Mouse (Mus musculus) heart, postnatal 0 days (tissue): ENCODE results near the gene Frmpd2. TPM values are rescaled to one million over a fixed set of nuclear protein-coding genes. Genes with fewer than 3 reads are reported as not detected.

ENCODE experiments used
- ATAC-seq: fragments of 200-750 bp; cut with Nextera tagmentation; 2 replicates; pipeline ENCODE4 v1.8.0; 2017; ENCODE audit warnings: low read depth, moderate number of reproducible peaks, moderate library complexity; ENCODE audit not compliant: insufficient read depth
- DNase-seq: peaks from one replicate; pipeline ENCODE4 v3.0.0-alpha.2; 2016; ENCODE audit warnings: low spot score
- H3K27ac ChIP-seq: fragments of 300-500 bp; sonication (generic); 2 replicates; pipeline ENCODE4 v1.5.1; 2014; ENCODE audit warnings: low read depth, mild to moderate bottlenecking
- H3K27me3 ChIP-seq: fragments of 300-500 bp; sonication (generic); 2 replicates; pipeline ENCODE4 v1.6.1; 2014; ENCODE audit warnings: low read length, mixed read lengths; ENCODE audit not compliant: control insufficient read depth, insufficient read depth
- H3K36me3 ChIP-seq: fragments of 300-500 bp; sonication (generic); replicated peaks from 2 replicates; pipeline ENCODE4 v1.6.1; 2014; ENCODE audit warnings: low read length, mixed read lengths; ENCODE audit not compliant: control insufficient read depth, insufficient read depth
- H3K4me1 ChIP-seq: fragments of 300-500 bp; sonication (generic); 2 replicates; pipeline ENCODE4 v1.6.1; 2014; ENCODE audit warnings: antibody characterized with exemption; ENCODE audit not compliant: control insufficient read depth, insufficient read depth
- H3K4me2 ChIP-seq: fragments of 300-500 bp; sonication (generic); 2 replicates; pipeline ENCODE4 v1.6.1; 2014; ENCODE audit warnings: low read depth, mild to moderate bottlenecking, low read length, moderate library complexity
- H3K4me3 ChIP-seq: fragments of 300-500 bp; sonication (generic); 2 replicates; pipeline ENCODE4 v1.5.1; 2014; ENCODE audit warnings: low read depth, low read length
- H3K9ac ChIP-seq: fragments of 300-500 bp; sonication (generic); replicated peaks from 2 replicates; pipeline ENCODE4 v1.6.1; 2014; ENCODE audit warnings: low read depth, low read length, mixed read lengths
- H3K9me3 ChIP-seq: fragments of 300-500 bp; sonication (generic); replicated peaks from 2 replicates; pipeline ENCODE4 v1.6.1; 2016; ENCODE audit warnings: low read length; ENCODE audit not compliant: control insufficient read depth
- CTCF ChIP-seq: IDR thresholded peaks from 2 replicates; pipeline ENCODE4 v1.5.1; 2016; ENCODE audit warnings: antibody characterized with exemption, control low read depth, low read depth
- EP300 ChIP-seq: IDR thresholded peaks from 2 replicates; pipeline ENCODE4 v1.6.1; 2016; ENCODE audit warnings: antibody characterized with exemption, low read depth
- WGBS: fragments of 180-500 bp; shearing (Covaris S2); extraction: QIAGEN DNeasy Blood & Tissue Kit; methylation state at CpG from one replicate; pipeline ENCODE4 v1.1.7; 2014; 5-methylcytosine and 5-hydroxymethylcytosine counted together
- polyA plus RNA-seq: library from polyadenylated mRNA; unstranded; fragments of >200 nt; fragmentation: Nextera tagmentation; extraction: Ambion mirVana; gene quantifications from 2 replicates; pipeline ENCODE4 v1.2.1, GENCODE M21; 2015
- total RNA-seq: library from RNA; depleted of rRNA; stranded (reverse); fragments of >200 nt; gene quantifications from 2 replicates; pipeline ENCODE4 v1.2.3, GENCODE M21; 2014; ENCODE audit warnings: low replicate concordance

The Frmpd2 gene
- total and polyA plus RNA-seq, 2 experiments from 2014 or later: 0.03 TPM; not detected in 1

DNA sequence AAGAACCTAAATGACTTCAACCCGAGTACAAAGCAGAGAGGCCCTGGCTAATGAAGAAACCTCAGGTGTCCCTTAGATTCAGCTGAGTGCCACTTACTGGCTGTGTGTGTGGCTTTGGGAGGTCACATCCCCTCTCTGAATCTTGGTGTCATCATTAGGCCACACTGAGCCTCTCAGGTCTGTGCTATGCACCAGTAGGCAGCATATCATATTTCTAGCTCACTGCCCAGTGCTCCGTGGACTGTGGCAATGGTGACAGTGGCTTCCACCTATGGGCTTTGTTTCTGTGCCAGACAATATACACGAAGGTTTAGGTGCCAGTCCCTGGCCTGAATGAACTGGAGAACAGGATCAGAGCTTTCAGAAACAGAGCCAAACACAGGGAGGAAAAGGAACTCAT is 56.4 kb downstream of the Frmpd2 start:
- Histone ChIP-seq H3K27ac (no peak overlapping the region), H3K4me1 (no peaks in the 10 kb centered on the region), H3K4me3 (no peak overlapping the region), H3K4me2 (no peak overlapping the region), H3K27me3 (no peaks in the 10 kb centered on the region), H3K9me3 (no peaks in the 10 kb centered on the region), H3K36me3 (no peaks in the 10 kb centered on the region), H3K9ac (no peak overlapping the region)
- no peak for DNase-seq
- 53% methylated on average over 3 of the region's 3 CpGs for WGBS
- TF ChIP-seq EP300 (no peak), CTCF (no peak)
- ATAC-seq: no peak

DNA sequence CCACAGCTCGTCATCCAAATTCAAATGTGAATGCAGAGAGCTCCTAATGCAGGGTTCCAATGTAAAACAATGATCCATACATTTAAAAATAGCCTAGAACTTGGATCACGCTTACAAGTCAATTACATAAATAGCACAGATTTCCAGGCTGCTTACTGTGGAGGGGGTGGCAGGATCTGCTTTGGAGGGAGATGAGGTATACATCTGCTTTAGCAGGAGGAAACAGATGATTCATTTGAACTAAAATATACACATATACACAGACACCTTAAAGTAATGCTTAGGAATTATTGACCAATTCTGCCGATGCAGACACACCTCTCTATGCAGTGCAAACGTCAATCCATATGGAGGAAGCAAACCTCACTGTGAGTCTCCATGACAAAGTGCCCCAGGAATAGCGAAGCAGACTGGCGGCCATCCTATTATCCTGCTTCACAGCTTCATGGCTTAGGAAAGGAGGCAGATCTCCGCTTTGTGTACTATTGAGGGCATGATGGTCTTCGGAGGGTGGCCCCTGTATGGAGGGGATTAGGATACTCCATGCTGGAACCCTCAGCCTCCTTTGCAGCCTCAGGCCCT is 59.9 kb downstream of the Frmpd2 start:
- Histone ChIP-seq H3K4me3 (no peak overlapping the region), H3K27ac (no peak overlapping the region), H3K36me3 (no peaks in the 10 kb centered on the region), H3K27me3 (no peaks in the 10 kb centered on the region), H3K9ac (no peak overlapping the region), H3K4me2 (no peak overlapping the region), H3K4me1 (no peaks in the 10 kb centered on the region), H3K9me3 (no peaks in the 10 kb centered on the region)
- no peak for ATAC-seq
- DNase-seq: no peak
- TF ChIP-seq EP300 (no peak), CTCF (no peak)
- 72% methylated on average over 8 of the region's 8 CpGs for WGBS

DNA sequence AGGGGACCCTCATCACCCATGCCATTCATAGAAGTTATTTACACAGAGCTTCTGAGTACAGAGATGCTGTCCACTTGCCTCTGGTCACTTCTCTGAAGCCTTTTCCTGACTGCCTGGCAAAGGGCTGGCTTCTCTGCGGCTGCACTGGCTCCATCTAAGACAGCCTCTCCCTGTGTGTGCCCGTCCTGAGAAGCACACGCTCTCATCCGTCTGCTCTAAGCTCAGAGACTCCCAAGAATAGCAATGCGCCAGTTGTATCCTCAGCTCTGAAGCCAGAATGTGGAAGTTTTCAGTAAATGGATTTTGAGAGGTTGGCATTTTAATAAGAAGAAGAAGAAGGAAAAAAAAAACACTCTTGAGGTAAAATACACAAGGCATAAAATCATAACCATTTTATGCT is 61.3 kb downstream of the Frmpd2 start:
- Histone ChIP-seq H3K4me2 (no peak overlapping the region), H3K9ac (no peak overlapping the region), H3K4me1 (no peaks in the 10 kb centered on the region), H3K4me3 (no peak overlapping the region), H3K27ac (no peak overlapping the region), H3K9me3 (no peaks in the 10 kb centered on the region), H3K27me3 (no peaks in the 10 kb centered on the region), H3K36me3 (no peaks in the 10 kb centered on the region)
- TF ChIP-seq EP300 (no peak), CTCF (no peak)
- DNase-seq (no peak), ATAC-seq (no peak)
- 74% methylated on average over 5 of the region's 5 CpGs for WGBS

DNA sequence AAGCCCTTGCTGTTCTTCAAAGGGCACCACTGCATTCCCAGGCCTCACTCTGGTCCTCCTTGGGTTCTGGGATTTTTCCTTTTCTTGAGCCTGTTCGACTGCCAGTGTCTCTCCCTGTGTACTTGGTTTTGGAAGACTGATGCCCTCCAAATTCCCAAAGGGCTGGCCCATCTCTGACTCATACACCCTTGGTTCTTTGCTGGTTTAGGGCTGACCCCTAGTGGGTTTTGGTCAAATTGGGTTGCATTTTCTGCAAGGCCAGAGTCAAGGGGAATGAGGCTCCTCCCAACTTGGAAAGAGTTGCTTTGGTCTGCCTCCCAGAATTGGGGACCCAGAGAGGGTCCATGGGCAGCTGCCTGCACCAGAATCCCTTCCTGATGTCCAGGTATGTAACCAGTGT is 62.0 kb downstream of the Frmpd2 start:
- ATAC-seq: no peak
- H3K27ac ChIP-seq: no peak overlapping the region
- H3K4me2 ChIP-seq: no peak overlapping the region
- no peak overlapping the region for H3K4me3 ChIP-seq
- no peak for DNase-seq
- no peaks in the 10 kb centered on the region for H3K36me3 ChIP-seq
- H3K9me3 ChIP-seq: no peaks in the 10 kb centered on the region
- H3K4me1 ChIP-seq: no peaks in the 10 kb centered on the region
- no peak for TF ChIP-seq EP300
- peak; percentile 27 for TF ChIP-seq CTCF
- H3K27me3 ChIP-seq: no peaks in the 10 kb centered on the region
- no peak overlapping the region for H3K9ac ChIP-seq
- WGBS: 17% methylated on average over 1 of the region's 1 CpGs

DNA sequence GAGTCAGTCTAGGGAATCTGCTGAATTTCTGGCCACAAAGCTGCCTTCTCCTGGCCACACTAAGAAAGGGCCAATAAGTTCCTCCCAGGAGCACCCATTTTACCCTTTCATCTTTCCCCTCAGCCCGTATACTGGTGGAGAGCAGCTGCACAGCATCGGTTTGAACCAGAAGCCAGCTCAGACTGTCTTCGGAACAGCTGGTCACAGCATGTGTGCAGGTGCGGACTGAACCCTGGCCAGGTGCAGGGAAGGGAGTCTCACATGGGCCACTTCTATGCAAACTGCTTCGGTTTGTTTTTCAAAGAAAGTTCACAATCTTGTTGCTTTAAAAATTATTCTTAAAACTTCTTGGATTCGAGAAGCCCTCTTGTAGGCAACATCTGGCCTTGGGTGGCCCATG is 63.8 kb downstream of the Frmpd2 start:
- no peak overlapping the region for H3K9ac ChIP-seq
- DNase-seq (no peak), ATAC-seq (no peak)
- WGBS: 66% methylated on average over 6 of the region's 6 CpGs
- H3K4me1 ChIP-seq: no peaks in the 10 kb centered on the region
- H3K4me3 ChIP-seq: no peak overlapping the region
- no peaks in the 10 kb centered on the region for H3K9me3 ChIP-seq
- TF ChIP-seq CTCF (no peak), EP300 (no peak)
- no peaks in the 10 kb centered on the region for H3K36me3 ChIP-seq
- H3K27ac ChIP-seq: no peak overlapping the region
- no peak overlapping the region for H3K4me2 ChIP-seq
- no peaks in the 10 kb centered on the region for H3K27me3 ChIP-seq

DNA sequence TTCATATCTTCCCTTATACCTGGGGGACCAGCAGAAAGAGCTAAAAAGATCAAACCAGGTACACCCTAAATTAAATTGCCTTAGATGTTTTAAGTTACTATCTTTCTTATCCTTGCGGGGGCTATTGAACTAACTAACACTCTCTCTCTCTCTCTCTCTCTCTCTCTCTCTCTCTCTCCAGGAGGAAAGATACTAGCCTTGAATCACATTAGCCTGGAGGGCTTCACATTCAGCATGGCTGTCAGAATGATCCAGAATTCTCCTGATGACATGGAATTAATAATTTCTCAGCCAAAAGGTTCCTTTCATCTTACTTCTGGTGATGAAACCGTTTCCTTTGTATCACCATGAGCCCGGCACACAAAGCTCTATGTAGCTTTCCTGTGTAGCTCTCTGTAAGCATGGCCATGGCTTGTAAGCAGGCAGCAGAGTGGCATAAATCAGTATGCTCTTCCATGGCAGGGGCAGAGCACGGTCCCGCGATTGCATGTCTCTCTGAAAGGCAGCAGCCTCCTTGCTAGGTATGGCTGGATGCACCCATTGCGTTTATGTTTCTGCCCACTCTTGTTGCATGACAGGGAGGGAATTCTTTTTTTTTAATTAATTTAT is 68.2 kb downstream of the Frmpd2 start:
- Histone ChIP-seq H3K36me3 (no peaks in the 10 kb centered on the region), H3K27me3 (no peaks in the 10 kb centered on the region), H3K27ac (no peak overlapping the region), H3K4me2 (no peak overlapping the region), H3K9ac (no peak overlapping the region), H3K4me3 (no peak overlapping the region), H3K4me1 (no peaks in the 10 kb centered on the region), H3K9me3 (no peaks in the 10 kb centered on the region)
- ATAC-seq: no peak
- 83% methylated on average over 7 of the region's 7 CpGs for WGBS
- no peak for DNase-seq
- TF ChIP-seq EP300 (no peak), CTCF (no peak)
